Mouse (Mus musculus): Measurements from ENCODE around the gene Srxn1. TPM values are rescaled to one million over a fixed set of nuclear protein-coding genes. Genes with fewer than 3 reads are reported as not detected.
A peak's percentile ranks its signal among the peaks of the same experiment; 100 is the strongest.

Gene Srxn1
- total RNA-seq, 2 experiments from 2014 or later: 18.8 to 20.3 TPM

- no peak for DNase-seq
These were observed 14.0 kb downstream of the Srxn1 start for GRCm38 (mm10) chr2:152119228-152119865.

- no peak for DNase-seq
These were observed 17.6 kb downstream of the Srxn1 start for GRCm38 (mm10) chr2:152122896-152123295.

- no peak for DNase-seq
These were observed 23.3 kb downstream of the Srxn1 start for GRCm38 (mm10) chr2:152128597-152128996.

- no peak for DNase-seq
These were observed 24.5 kb downstream of the Srxn1 start for GRCm38 (mm10) chr2:152129778-152130177.

GRCm38 (mm10) chr2:152132016-152132415 is 26.7 kb downstream of the Srxn1 start:
- no peak for DNase-seq

- no peak for DNase-seq
These were observed 27.4 kb downstream of the Srxn1 start for GRCm38 (mm10) chr2:152132691-152133090.

- DNase-seq: no peak
These were observed 34.1 kb downstream of the Srxn1 start for GRCm38 (mm10) chr2:152139191-152139987.

GRCm38 (mm10) chr2:152140941-152141340 is 35.6 kb downstream of the Srxn1 start:
- no peak for DNase-seq

GRCm38 (mm10) chr2:152141491-152141890 is 36.2 kb downstream of the Srxn1 start:
- no peak for DNase-seq

- peak; percentile 54 to 68 for DNase-seq
These were observed 36.7 kb downstream of the Srxn1 start for GRCm38 (mm10) chr2:152142046-152142445.

GRCm38 (mm10) chr2:152142571-152142970 is 37.3 kb downstream of the Srxn1 start:
- DNase-seq: no peak

GRCm38 (mm10) chr2:152143279-152144157 is 38.2 kb downstream of the Srxn1 start, which contains the start of gene Tcf15:
TSS of gene Tcf15 (plus strand) at chr2:152143561.
- peak; percentile 84 to 91 for DNase-seq

GRCm38 (mm10) chr2:152144158-152144450 is 38.8 kb downstream of the Srxn1 start:
- no peak for DNase-seq

- no peak for DNase-seq
These were observed 39.2 kb downstream of the Srxn1 start for GRCm38 (mm10) chr2:152144501-152144900.

GRCm38 (mm10) chr2:152145711-152146110 is 40.4 kb downstream of the Srxn1 start:
- DNase-seq: no peak

GRCm38 (mm10) chr2:152147079-152147478 is 41.8 kb downstream of the Srxn1 start:
- DNase-seq: no peak

GRCm38 (mm10) chr2:152148675-152149074 is 43.4 kb downstream of the Srxn1 start:
- DNase-seq: no peak

- no peak for DNase-seq
These were observed 44.6 kb downstream of the Srxn1 start for GRCm38 (mm10) chr2:152149891-152150290.

GRCm38 (mm10) chr2:152150373-152150772 is 45.1 kb downstream of the Srxn1 start:
- peak; percentile 57 to 86 for DNase-seq

- no peak for DNase-seq
These were observed 48.0 kb downstream of the Srxn1 start for GRCm38 (mm10) chr2:152153361-152153760.

GRCm38 (mm10) chr2:152155414-152156208 is 50.3 kb downstream of the Srxn1 start:
- DNase-seq: peak; percentile 71 to 84

- DNase-seq: no peak
These were observed 51.2 kb downstream of the Srxn1 start for GRCm38 (mm10) chr2:152156471-152156870.
